Mouse (Mus musculus) ES-E14 (cell line): Measurements from ENCODE around the gene Ksr1. TPM values are rescaled to one million over a fixed set of nuclear protein-coding genes. Genes with fewer than 3 reads are reported as not detected.

ENCODE experiments used
- DNase-seq: peaks from one replicate; pipeline ENCODE4 v3.0.0-alpha.2; 2013; ENCODE audit warnings: low read depth, low spot score
- H3K27ac ChIP-seq: 2 replicates; pipeline ENCODE4 v1.5.1; 2012; ENCODE audit warnings: low read depth, mild to moderate bottlenecking, low read length, moderate library complexity, mixed read lengths; ENCODE audit not compliant: poor library complexity, insufficient read depth, severe bottlenecking
- H3K36me3 ChIP-seq: 2 replicates; pipeline ENCODE4 v1.6.1; 2012; ENCODE audit warnings: mild to moderate bottlenecking, low read length, moderate library complexity, mixed read lengths; ENCODE audit not compliant: control insufficient read depth, poor library complexity, insufficient read depth, severe bottlenecking
- H3K4me1 ChIP-seq, 2 experiments: fragments of 150-350 bp in 1 of 2; sonication (generic) in 1 of 2; 2 replicates each; pipeline ENCODE4 v1.6.1; 2012; ENCODE audit warnings: low read length in 2 of 2, mild to moderate bottlenecking in 1 of 2, mixed read lengths in 1 of 2; ENCODE audit not compliant: control insufficient read depth in 2 of 2, insufficient read depth in 2 of 2, poor library complexity in 1 of 2
- H3K4me3 ChIP-seq, 2 experiments: fragments of 150-350 bp in 1 of 2; sonication (generic) in 1 of 2; 2 replicates each; pipeline ENCODE4 v1.5.1; 2012; ENCODE audit warnings: low read length in 2 of 2, low read depth in 1 of 2, mild to moderate bottlenecking in 1 of 2, mixed read lengths in 1 of 2; ENCODE audit not compliant: insufficient read depth in 1 of 2, poor library complexity in 1 of 2, severe bottlenecking in 1 of 2
- H3K9ac ChIP-seq: 2 replicates; pipeline ENCODE4 v1.6.1; 2012; ENCODE audit warnings: low read depth, mild to moderate bottlenecking, low read length, mixed read lengths; ENCODE audit not compliant: poor library complexity, insufficient read depth, severe bottlenecking
- H3K9me3 ChIP-seq: fragments of 150-350 bp; sonication (generic); 2 replicates; pipeline ENCODE4 v1.6.1; 2012; ENCODE audit warnings: low read depth, mild to moderate bottlenecking, low read length; ENCODE audit not compliant: control insufficient read depth, insufficient read depth
- CHD2 ChIP-seq: IDR thresholded peaks from 2 replicates; pipeline ENCODE4 v1.6.1; 2014; ENCODE audit warnings: mild to moderate bottlenecking, low read depth, low read length, inconsistent platforms
- HCFC1 ChIP-seq: IDR thresholded peaks from 2 replicates; pipeline ENCODE4 v1.6.1; 2012; ENCODE audit warnings: low read length, inconsistent platforms, borderline replicate concordance; ENCODE audit not compliant: insufficient read depth
- MAFK ChIP-seq: IDR thresholded peaks from 2 replicates; pipeline ENCODE4 v1.6.1; 2014; ENCODE audit warnings: mild to moderate bottlenecking, low read depth, low read length, inconsistent platforms; ENCODE audit not compliant: insufficient read depth
- ZC3H11A ChIP-seq: IDR thresholded peaks from 2 replicates; pipeline ENCODE4 v1.6.1; 2012; ENCODE audit warnings: low read depth, mild to moderate bottlenecking, inconsistent platforms, low read length, borderline replicate concordance
- ZNF384 ChIP-seq: IDR thresholded peaks from 2 replicates; pipeline ENCODE4 v1.6.1; 2012; ENCODE audit warnings: low read depth, low read length, inconsistent platforms
- in situ Hi-C, 2 experiments: fragments of 600-800 bp; cut with MboI; formaldehyde crosslinking; loops; one replicate each; pipeline ENCODE4 v1.15.1; 2025; ENCODE audit warnings: low sequenced_read_pairs in 2 of 2, inconsistent platforms in 1 of 2; ENCODE audit not compliant: unreplicated experiment in 2 of 2
- total RNA-seq: library from RNA; depleted of rRNA; stranded (reverse); fragments of 300-350 nt; gene quantifications from 2 replicates; pipeline ENCODE4 v1.2.3, GENCODE M21; 2012

Gene Ksr1
- total RNA-seq, 1 experiment: 11.3 TPM

GRCm38 (mm10) chr11:79055161-79055560, 91.0 kb downstream of the Ksr1 start:
- Histone ChIP-seq H3K36me3 (no peaks in the 10 kb centered on the region), H3K27ac (no peak overlapping the region), H3K4me1 (no peaks in the 10 kb centered on the region), H3K4me3 (no peak overlapping the region), H3K9ac (no peak overlapping the region), H3K9me3 (no peaks in the 10 kb centered on the region)
- in situ Hi-C loops: no loop called here
- no peak for DNase-seq
- TF ChIP-seq ZNF384: no peak
- no peak for TF ChIP-seq MAFK
- TF ChIP-seq ZC3H11A: no peak
- no peak for TF ChIP-seq HCFC1
- TF ChIP-seq CHD2: no peak

- no peak for TF ChIP-seq MAFK
- Histone ChIP-seq H3K9me3 (no peaks in the 10 kb centered on the region), H3K36me3 (no peaks in the 10 kb centered on the region), H3K9ac (no peak overlapping the region), H3K27ac (no peak overlapping the region), H3K4me1 (no peaks in the 10 kb centered on the region), H3K4me3 (no peak overlapping the region)
- DNase-seq: no peak
- in situ Hi-C loops: no loop called here
Measured at GRCm38 (mm10) chr11:79054161-79055152, 91.8 kb downstream of the Ksr1 start.

GRCm38 (mm10) chr11:79053437-79053836, 92.8 kb downstream of the Ksr1 start:
- Histone ChIP-seq H3K9me3 (no peaks in the 10 kb centered on the region), H3K4me1 (no peaks in the 10 kb centered on the region), H3K36me3 (no peaks in the 10 kb centered on the region), H3K4me3 (no peak overlapping the region), H3K9ac (no peak overlapping the region), H3K27ac (no peak overlapping the region)
- DNase-seq: no peak
- no peak for TF ChIP-seq CHD2
- no peak for TF ChIP-seq ZNF384
- no peak for TF ChIP-seq MAFK
- no peak for TF ChIP-seq ZC3H11A
- TF ChIP-seq HCFC1: no peak
- in situ Hi-C loops: no loop called here

GRCm38 (mm10) chr11:79052769-79053168, 93.4 kb downstream of the Ksr1 start:
- Histone ChIP-seq H3K27ac (no peak overlapping the region), H3K4me3 (no peak overlapping the region), H3K36me3 (no peaks in the 10 kb centered on the region), H3K4me1 (no peaks in the 10 kb centered on the region), H3K9ac (no peak overlapping the region), H3K9me3 (no peaks in the 10 kb centered on the region)
- in situ Hi-C loops: no loop called here
- no peak for DNase-seq
- TF ChIP-seq ZC3H11A: no peak
- no peak for TF ChIP-seq ZNF384
- TF ChIP-seq CHD2: no peak
- no peak for TF ChIP-seq MAFK
- TF ChIP-seq HCFC1: no peak

- H3K27ac ChIP-seq: no peak overlapping the region
- no peak overlapping the region for H3K9ac ChIP-seq
- H3K4me3 ChIP-seq: no peak overlapping the region
- in situ Hi-C loops: no loop called here
- no peak for DNase-seq
- TF ChIP-seq MAFK: peak; percentile 92
- TF ChIP-seq HCFC1: no peak
- no peak for TF ChIP-seq ZNF384
- no peaks in the 10 kb centered on the region for H3K36me3 ChIP-seq
- H3K9me3 ChIP-seq: no peaks in the 10 kb centered on the region
- 0 out of 4 replicates have a peak, but pooled peaks cover 0 to 3% of the 10 kb centered on the region in 2 experiments for H3K4me1 ChIP-seq
Measured at GRCm38 (mm10) chr11:79051522-79051921, 94.7 kb downstream of the Ksr1 start.
